Mouse (Mus musculus): Measurements from ENCODE around the gene Itgae. TPM values are rescaled to one million over a fixed set of nuclear protein-coding genes. Genes with fewer than 3 reads are reported as not detected.

Itgae gene
- 0.30 and 1.8 TPM in 2 replicates for polyA plus RNA-seq (2015; fragmentation: Nextera tagmentation; extraction: Ambion mirVana)

GRCm38 (mm10) chr11:73090283-73090682 lies at the start of gene Itgae:
Gene Itgae, plus strand, starts transcription at chr11:73090583.
- WGBS: 63% methylated on average over 4 of the region's 4 CpGs

DNA sequence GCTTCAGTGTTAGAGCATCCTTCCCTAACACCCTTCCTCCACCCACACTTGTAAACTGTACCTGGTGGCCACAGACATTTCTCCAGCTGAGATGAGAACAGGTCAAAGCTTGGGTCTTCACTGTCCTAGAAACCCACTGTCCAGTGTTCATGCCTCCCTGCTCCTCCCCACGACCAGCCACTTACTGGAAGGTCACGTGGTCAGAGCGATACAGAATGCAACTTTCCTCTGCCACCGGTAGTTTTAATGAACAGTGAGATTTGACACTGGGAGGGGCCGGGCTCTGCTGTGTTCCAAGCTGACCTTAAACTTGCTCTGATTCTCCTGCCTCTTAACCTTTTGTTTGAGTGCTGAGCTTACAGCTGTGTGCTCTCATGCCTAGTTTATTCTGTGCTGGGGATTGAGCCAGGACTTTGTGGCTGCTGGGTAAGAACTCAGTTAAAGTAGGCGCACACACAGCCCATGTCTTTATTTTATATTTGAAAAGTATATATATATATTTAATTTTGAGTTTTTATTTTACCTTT lies 46.1 kb upstream of the Itgae start:
- no peak for ATAC-seq (replicated peaks; ENCODE audit: insufficient number of reproducible peaks, insufficient read depth, low FRiP score, low read depth)
- Histone ChIP-seq H3K27ac (no peak overlapping the region), H3K36me3 (no peaks in the 10 kb centered on the region), H3K9ac (no peak overlapping the region), H3K4me3 (no peak overlapping the region), H3K27me3 (no peaks in the 10 kb centered on the region), H3K4me1 (replicated peaks) (peaks cover 13% of the 10 kb centered on the region), H3K9me3 (replicated peaks) (no peaks in the 10 kb centered on the region), H3K4me2 (no peak overlapping the region)
- 51% methylated on average over 6 of the region's 6 CpGs for WGBS

More at GRCm38 (mm10) chr11:73090283-73090682, at the start of gene Itgae:
- Histone ChIP-seq H3K9ac (no peak within 1 kb of the TSS), H3K36me3 (no peaks in the 10 kb centered on the region), H3K4me3 (no peak within 1 kb of the TSS), H3K4me2 (no peak within 1 kb of the TSS), H3K4me1 (replicated peaks) (peaks cover 24% of the 10 kb centered on the region), H3K9me3 (replicated peaks) (no peaks in the 10 kb centered on the region), H3K27ac (no peak within 1 kb of the TSS), H3K27me3 (no peaks in the 10 kb centered on the region)
- no peak for ATAC-seq (replicated peaks; ENCODE audit: insufficient number of reproducible peaks, insufficient read depth, low FRiP score, low read depth)

GRCm38 (mm10) chr11:73044789-73045188 lies 45.6 kb upstream of the Itgae start:
- Histone ChIP-seq H3K9ac (no peak overlapping the region), H3K4me3 (no peak overlapping the region), H3K4me1 (replicated peaks) (peaks cover 16% of the 10 kb centered on the region), H3K27me3 (no peaks in the 10 kb centered on the region), H3K27ac (no peak overlapping the region), H3K9me3 (replicated peaks) (no peaks in the 10 kb centered on the region), H3K36me3 (peaks cover 1% of the 10 kb centered on the region; the same call in 1 of the 2 replicates), H3K4me2 (no peak overlapping the region)
- no peak for ATAC-seq (replicated peaks; ENCODE audit: insufficient number of reproducible peaks, insufficient read depth, low FRiP score, low read depth)
- WGBS: 73% methylated on average over 4 of the region's 4 CpGs

GRCm38 (mm10) chr11:73047542-73047996 lies 42.8 kb upstream of the Itgae start, which contains the start of gene Ncbp3:
Gene Ncbp3, plus strand, starts transcription at chr11:73047783.
- peak; percentile 95 for ATAC-seq (replicated peaks; ENCODE audit: insufficient number of reproducible peaks, insufficient read depth, low FRiP score, low read depth)
- peak within 1 kb of the TSS; percentile 91 for H3K4me3 ChIP-seq
- H3K27ac ChIP-seq: peak within 1 kb of the TSS; percentile 96
- H3K36me3 ChIP-seq: peaks cover 19% of the 10 kb centered on the region
- peaks cover 19% of the 10 kb centered on the region for H3K4me1 ChIP-seq (replicated peaks)
- no peaks in the 10 kb centered on the region for H3K27me3 ChIP-seq
- peak within 1 kb of the TSS; percentile 97 for H3K9ac ChIP-seq
- 1% methylated on average over 39 of the region's 39 CpGs for WGBS
- no peaks in the 10 kb centered on the region for H3K9me3 ChIP-seq (replicated peaks)
- H3K4me2 ChIP-seq: peak within 1 kb of the TSS; percentile 71

- 1% methylated on average over 53 of the region's 55 CpGs for WGBS
- Histone ChIP-seq H3K4me2 (peak overlapping the region; percentile 71), H3K4me3 (peak overlapping the region; percentile 91), H3K9me3 (replicated peaks) (no peaks in the 10 kb centered on the region), H3K27ac (peak overlapping the region; percentile 96), H3K9ac (peak overlapping the region; percentile 97), H3K36me3 (peaks cover 25% of the 10 kb centered on the region), H3K27me3 (no peaks in the 10 kb centered on the region), H3K4me1 (replicated peaks) (peaks cover 19% of the 10 kb centered on the region)
- peak; percentile 53 for ATAC-seq (replicated peaks; ENCODE audit: insufficient number of reproducible peaks, insufficient read depth, low FRiP score, low read depth)
These were observed 42.1 kb upstream of the Itgae start for GRCm38 (mm10) chr11:73048030-73048876.

GRCm38 (mm10) chr11:73049335-73049734 lies 41.0 kb upstream of the Itgae start:
- Histone ChIP-seq H3K4me1 (replicated peaks) (peaks cover 19% of the 10 kb centered on the region), H3K4me3 (peak overlapping the region; percentile 91), H3K27me3 (no peaks in the 10 kb centered on the region), H3K36me3 (peaks cover 35% of the 10 kb centered on the region), H3K27ac (peak overlapping the region; percentile 49), H3K4me2 (peak overlapping the region; percentile 71), H3K9me3 (replicated peaks) (no peaks in the 10 kb centered on the region), H3K9ac (0 out of 2 replicates have a peak overlapping the region, but pooled peaks have one; percentile 97)
- no peak for ATAC-seq (replicated peaks; ENCODE audit: insufficient number of reproducible peaks, insufficient read depth, low FRiP score, low read depth)
- WGBS: 4% methylated on average over 4 of the region's 4 CpGs

GRCm38 (mm10) chr11:73052795-73053194 lies 37.6 kb upstream of the Itgae start:
- peaks cover 64% of the 10 kb centered on the region for H3K36me3 ChIP-seq
- H3K4me2 ChIP-seq: no peak overlapping the region
- H3K9ac ChIP-seq: no peak overlapping the region
- ATAC-seq (replicated peaks; ENCODE audit: insufficient number of reproducible peaks, insufficient read depth, low FRiP score, low read depth): no peak
- WGBS: 71% methylated on average over 1 of the region's 1 CpGs
- H3K27me3 ChIP-seq: no peaks in the 10 kb centered on the region
- H3K4me1 ChIP-seq (replicated peaks): peaks cover 15% of the 10 kb centered on the region
- no peak overlapping the region for H3K27ac ChIP-seq
- no peaks in the 10 kb centered on the region for H3K9me3 ChIP-seq (replicated peaks)
- no peak overlapping the region for H3K4me3 ChIP-seq

GRCm38 (mm10) chr11:73057701-73058100 lies 32.7 kb upstream of the Itgae start:
- H3K36me3 ChIP-seq: peaks cover 53% of the 10 kb centered on the region
- 45% methylated on average over 5 of the region's 5 CpGs for WGBS
- ATAC-seq (replicated peaks; ENCODE audit: insufficient number of reproducible peaks, insufficient read depth, low FRiP score, low read depth): no peak

GRCm38 (mm10) chr11:73059630-73060029 lies 30.8 kb upstream of the Itgae start:
- Histone ChIP-seq H3K9me3 (replicated peaks) (no peaks in the 10 kb centered on the region), H3K36me3 (peaks cover 36% of the 10 kb centered on the region), H3K4me1 (replicated peaks) (peaks cover 10% of the 10 kb centered on the region), H3K27me3 (no peaks in the 10 kb centered on the region), H3K27ac (no peak overlapping the region), H3K9ac (no peak overlapping the region), H3K4me2 (no peak overlapping the region), H3K4me3 (no peak overlapping the region)
- no peak for ATAC-seq (replicated peaks; ENCODE audit: insufficient number of reproducible peaks, insufficient read depth, low FRiP score, low read depth)
- WGBS: 90% methylated on average over 3 of the region's 3 CpGs

More at GRCm38 (mm10) chr11:73057701-73058100, 32.7 kb upstream of the Itgae start:
- Histone ChIP-seq H3K4me1 (replicated peaks) (peaks cover 7% of the 10 kb centered on the region), H3K4me2 (no peak overlapping the region), H3K4me3 (no peak overlapping the region), H3K27me3 (no peaks in the 10 kb centered on the region), H3K9ac (no peak overlapping the region), H3K9me3 (replicated peaks) (no peaks in the 10 kb centered on the region), H3K27ac (no peak overlapping the region)

GRCm38 (mm10) chr11:73061413-73061812 lies 29.0 kb upstream of the Itgae start:
- 0 out of 2 replicates have a peak, but pooled peaks have one; percentile 31 for ATAC-seq (replicated peaks; ENCODE audit: insufficient number of reproducible peaks, insufficient read depth, low FRiP score, low read depth)
- H3K27ac ChIP-seq: peak overlapping the region; percentile 56
- no peaks in the 10 kb centered on the region for H3K27me3 ChIP-seq
- no peak overlapping the region for H3K4me2 ChIP-seq
- no peaks in the 10 kb centered on the region for H3K9me3 ChIP-seq (replicated peaks)
- H3K4me3 ChIP-seq: no peak overlapping the region
- 51% methylated on average over 3 of the region's 3 CpGs for WGBS
- H3K36me3 ChIP-seq: peaks cover 25% of the 10 kb centered on the region; the same call in 1 of the 2 replicates
- no peak overlapping the region for H3K9ac ChIP-seq
- peaks cover 10% of the 10 kb centered on the region for H3K4me1 ChIP-seq (replicated peaks)

DNA sequence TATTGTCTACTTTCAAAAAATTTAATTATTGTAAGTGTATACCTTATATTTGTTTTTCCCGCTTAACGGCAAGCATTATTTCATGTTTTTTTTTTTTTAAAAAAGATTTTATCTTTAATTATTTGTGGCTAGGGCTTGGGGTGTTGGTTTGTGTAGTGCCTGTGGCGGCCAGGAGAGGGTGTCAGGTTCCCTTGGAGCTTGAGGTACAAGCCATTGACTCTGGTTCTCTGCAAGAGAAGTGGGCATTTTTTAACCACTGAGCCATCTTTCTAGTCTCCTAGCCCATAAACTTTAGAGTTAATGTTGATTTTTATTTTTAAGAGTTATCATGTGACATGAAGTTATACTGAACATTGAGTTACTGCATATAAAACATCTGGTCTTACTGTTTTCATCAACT lies 18.5 kb upstream of the Itgae start:
- peaks cover 74% of the 10 kb centered on the region for H3K36me3 ChIP-seq
- no peaks in the 10 kb centered on the region for H3K27me3 ChIP-seq
- no peak for ATAC-seq (replicated peaks; ENCODE audit: insufficient number of reproducible peaks, insufficient read depth, low FRiP score, low read depth)
- no peaks in the 10 kb centered on the region for H3K4me1 ChIP-seq (replicated peaks)
- H3K4me2 ChIP-seq: no peak overlapping the region
- no peak overlapping the region for H3K4me3 ChIP-seq
- 81% methylated on average over 3 of the region's 3 CpGs for WGBS
- no peak overlapping the region for H3K9ac ChIP-seq
- H3K9me3 ChIP-seq (replicated peaks): no peaks in the 10 kb centered on the region
- H3K27ac ChIP-seq: no peak overlapping the region
